Mouse (Mus musculus) CH12.LX (cell line): ENCODE data around the gene Rgl1. TPM values are rescaled to one million over a fixed set of nuclear protein-coding genes. Genes with fewer than 3 reads are reported as not detected.

Source experiments
- DNase-seq: peaks from one replicate; pipeline ENCODE4 v3.0.0-alpha.2; 2013; ENCODE audit errors: extremely low read depth
- H3K27ac ChIP-seq: 2 replicates; pipeline ENCODE4 v1.5.1; 2012; ENCODE audit warnings: low read depth, mild to moderate bottlenecking, control low read depth, moderate library complexity; ENCODE audit not compliant: insufficient read depth
- H3K27me3 ChIP-seq: replicated peaks from 2 replicates; pipeline ENCODE3; 2012; ENCODE audit warnings: inconsistent platforms
- H3K36me3 ChIP-seq, 2 experiments: replicated peaks in 1 of 2; 2 replicates each; pipeline versions ENCODE3 to v1.6.1; 2012; ENCODE audit warnings: inconsistent platforms in 1 of 2, low read length in 1 of 2, mild to moderate bottlenecking in 1 of 2, mixed read lengths in 1 of 2, moderate library complexity in 1 of 2; ENCODE audit not compliant: control insufficient read depth in 1 of 2, insufficient read depth in 1 of 2
- H3K4me1 ChIP-seq, 2 experiments: 2 replicates each; pipeline ENCODE4 v1.6.1; 2012; ENCODE audit warnings: inconsistent platforms in 1 of 2, moderate library complexity in 1 of 2; ENCODE audit not compliant: insufficient read depth in 2 of 2, control insufficient read depth in 1 of 2
- H3K4me2 ChIP-seq: 2 replicates; pipeline ENCODE4 v1.6.1; 2012; ENCODE audit warnings: low read depth, mild to moderate bottlenecking, control low read depth; ENCODE audit not compliant: poor library complexity, insufficient read depth, severe bottlenecking
- H3K4me3 ChIP-seq, 3 experiments: fragments of 150-350 bp in 1 of 3; sonication (generic) in 1 of 3; replicated peaks in 1 of 3; 2 replicates each; pipeline versions ENCODE3 to v1.5.1; 2011 to 2012; ENCODE audit warnings: low read depth in 2 of 3, low read length in 2 of 3, mild to moderate bottlenecking in 2 of 3, moderate library complexity in 2 of 3, control low read depth in 1 of 3, improper control_type of control experiment in 1 of 3, inconsistent platforms in 1 of 3, mixed read lengths in 1 of 3; ENCODE audit not compliant: poor library complexity in 1 of 3
- H3K79me2 ChIP-seq: replicated peaks from 2 replicates; pipeline ENCODE4 v1.6.1; 2012; ENCODE audit warnings: mild to moderate bottlenecking, moderate library complexity; ENCODE audit not compliant: control insufficient read depth, poor library complexity, insufficient read depth, severe bottlenecking; ENCODE audit errors: extremely low read depth
- H3K9ac ChIP-seq: 2 replicates; pipeline ENCODE4 v1.6.1; 2012; ENCODE audit warnings: low read depth, mild to moderate bottlenecking, control low read depth, moderate library complexity; ENCODE audit not compliant: insufficient read depth
- H3K9me3 ChIP-seq: replicated peaks from 2 replicates; pipeline ENCODE3; 2012; ENCODE audit warnings: low read length, inconsistent platforms, mixed read lengths
- BHLHE40 ChIP-seq: IDR thresholded peaks from 2 replicates; pipeline ENCODE4 v1.6.1; 2011; ENCODE audit warnings: mild to moderate bottlenecking, low read depth, low read length, improper control_type of control experiment
- CHD2 ChIP-seq: IDR thresholded peaks from 2 replicates; pipeline ENCODE4 v1.6.1; 2011; ENCODE audit warnings: low read length, improper control_type of control experiment
- CTCF ChIP-seq, 2 experiments: IDR thresholded peaks in 1 of 2; conservative IDR thresholded peaks in 1 of 2; 2 replicates each; pipeline ENCODE4 v1.5.1; 2011 to 2012; ENCODE audit warnings: low read depth in 2 of 2, low read length in 2 of 2, improper control_type of control experiment in 1 of 2, inconsistent platforms in 1 of 2, mild to moderate bottlenecking in 1 of 2, moderate library complexity in 1 of 2
- E2F4 ChIP-seq: IDR thresholded peaks from 2 replicates; pipeline ENCODE4 v1.6.1; 2011; ENCODE audit warnings: low read depth, low read length, improper control_type of control experiment; ENCODE audit not compliant: insufficient replicate concordance
- ELF1 ChIP-seq: IDR thresholded peaks from 2 replicates; pipeline ENCODE4 v1.6.1; 2014; ENCODE audit warnings: low read depth, mild to moderate bottlenecking, inconsistent platforms, low read length, improper control_type of control experiment
- GABPA ChIP-seq: IDR thresholded peaks from 2 replicates; pipeline ENCODE4 v1.6.1; 2012; ENCODE audit warnings: low read depth, low read length, improper control_type of control experiment, inconsistent platforms; ENCODE audit not compliant: insufficient replicate concordance
- HCFC1 ChIP-seq: IDR thresholded peaks from 2 replicates; pipeline ENCODE4 v1.6.1; 2012; ENCODE audit warnings: low read depth, mild to moderate bottlenecking, inconsistent platforms, low read length, improper control_type of control experiment
- IRF4 ChIP-seq: IDR thresholded peaks from 2 replicates; pipeline ENCODE4 v1.6.1; 2014; ENCODE audit warnings: low read depth, mild to moderate bottlenecking, inconsistent platforms, low read length, improper control_type of control experiment
- JUN ChIP-seq: IDR thresholded peaks from 2 replicates; pipeline ENCODE4 v1.6.1; 2011; ENCODE audit warnings: low read depth, mild to moderate bottlenecking, low read length, improper control_type of control experiment, moderate library complexity; ENCODE audit not compliant: insufficient read depth
- JUND ChIP-seq: conservative IDR thresholded peaks from 2 replicates; pipeline ENCODE4 v1.6.1; 2011; ENCODE audit warnings: low read depth, low read length, improper control_type of control experiment
- MAFK ChIP-seq: IDR thresholded peaks from 2 replicates; pipeline ENCODE4 v1.6.1; 2011; ENCODE audit warnings: low read length, improper control_type of control experiment; ENCODE audit not compliant: insufficient replicate concordance
- MAZ ChIP-seq: IDR thresholded peaks from 2 replicates; pipeline ENCODE4 v1.6.1; 2012; ENCODE audit warnings: low read depth, mild to moderate bottlenecking, inconsistent platforms, low read length, improper control_type of control experiment, moderate library complexity
- MXI1 ChIP-seq: IDR thresholded peaks from 2 replicates; pipeline ENCODE4 v1.6.1; 2011; ENCODE audit warnings: mild to moderate bottlenecking, low read depth, low read length, improper control_type of control experiment
- NELFE ChIP-seq: IDR thresholded peaks from 2 replicates; pipeline ENCODE4 v1.6.1; 2011; ENCODE audit warnings: low read depth, low read length, improper control_type of control experiment
- NRF1 ChIP-seq: IDR thresholded peaks from 2 replicates; pipeline ENCODE4 v1.6.1; 2014; ENCODE audit warnings: low read depth, mild to moderate bottlenecking, inconsistent platforms, low read length, improper control_type of control experiment, moderate library complexity
- POLR2AphosphoS2 ChIP-seq: IDR thresholded peaks from 2 replicates; pipeline ENCODE4 v1.6.1; 2011; ENCODE audit warnings: low read depth, low read length, improper control_type of control experiment
- RAD21 ChIP-seq: IDR thresholded peaks from 2 replicates; pipeline ENCODE4 v1.6.1; 2011; ENCODE audit warnings: low read depth, mild to moderate bottlenecking, low read length, improper control_type of control experiment, moderate library complexity
- SMC3 ChIP-seq: IDR thresholded peaks from 2 replicates; pipeline ENCODE4 v1.6.1; 2011; ENCODE audit warnings: low read depth, low read length, improper control_type of control experiment
- TBP ChIP-seq: conservative IDR thresholded peaks from 2 replicates; pipeline ENCODE4 v1.6.1; 2011; ENCODE audit warnings: low read depth, low read length, improper control_type of control experiment
- UBTF ChIP-seq: IDR thresholded peaks from 2 replicates; pipeline ENCODE4 v1.6.1; 2012; ENCODE audit warnings: low read depth, mild to moderate bottlenecking, inconsistent platforms, low read length, improper control_type of control experiment, moderate library complexity
- USF1 ChIP-seq: IDR thresholded peaks from 2 replicates; pipeline ENCODE4 v1.6.1; 2014; ENCODE audit warnings: low read depth, mild to moderate bottlenecking, inconsistent platforms, low read length, improper control_type of control experiment
- USF2 ChIP-seq: conservative IDR thresholded peaks from 2 replicates; pipeline ENCODE4 v1.6.1; 2011; ENCODE audit warnings: low read depth, low read length, improper control_type of control experiment
- ZMIZ1 ChIP-seq: IDR thresholded peaks from 2 replicates; pipeline ENCODE4 v1.6.1; 2012; ENCODE audit warnings: low read depth, mild to moderate bottlenecking, inconsistent platforms, low read length, improper control_type of control experiment
- ZNF384 ChIP-seq: IDR thresholded peaks from 2 replicates; pipeline ENCODE4 v1.6.1; 2012; ENCODE audit warnings: low read depth, low read length, improper control_type of control experiment, inconsistent platforms
- dilution Hi-C: fragments of 300-500 bp; cut with MboI; formaldehyde crosslinking; loops from 2 replicates; pipeline ENCODE4 v1.14.3; 2020; ENCODE audit warnings: low sequenced_read_pairs; ENCODE audit not compliant: extremely low pct_unique_long_range_greater_than_20kb, extremely low pct_ligation_motif_present
- in situ Hi-C: fragments of 300-500 bp; cut with MboI; formaldehyde crosslinking; loops from 3 replicates; pipeline ENCODE4 v1.14.3; 2019; ENCODE audit warnings: low sequenced_read_pairs, low pct_ligation_motif_present, low pct_unique_long_range_greater_than_20kb, mixed read lengths
- polyA plus RNA-seq: library from polyadenylated mRNA; unstranded; fragments of >175 nt; gene quantifications from 2 replicates; pipeline ENCODE4 v1.2.1, GENCODE M21; 2012; ENCODE audit warnings: low read depth; ENCODE audit not compliant: insufficient read length
- total RNA-seq, 2 experiments: library from RNA; depleted of rRNA; stranded (reverse); fragments of 300-350 nt in 1 of 2; fragments of >200 nt in 1 of 2; gene quantifications; 2 replicates each; pipeline ENCODE4 v1.2.3; 2012 to 2014

Rgl1 gene
- total and polyA plus RNA-seq, 3 experiments: 0.25 to 1.7 (median 0.74) TPM

DNA sequence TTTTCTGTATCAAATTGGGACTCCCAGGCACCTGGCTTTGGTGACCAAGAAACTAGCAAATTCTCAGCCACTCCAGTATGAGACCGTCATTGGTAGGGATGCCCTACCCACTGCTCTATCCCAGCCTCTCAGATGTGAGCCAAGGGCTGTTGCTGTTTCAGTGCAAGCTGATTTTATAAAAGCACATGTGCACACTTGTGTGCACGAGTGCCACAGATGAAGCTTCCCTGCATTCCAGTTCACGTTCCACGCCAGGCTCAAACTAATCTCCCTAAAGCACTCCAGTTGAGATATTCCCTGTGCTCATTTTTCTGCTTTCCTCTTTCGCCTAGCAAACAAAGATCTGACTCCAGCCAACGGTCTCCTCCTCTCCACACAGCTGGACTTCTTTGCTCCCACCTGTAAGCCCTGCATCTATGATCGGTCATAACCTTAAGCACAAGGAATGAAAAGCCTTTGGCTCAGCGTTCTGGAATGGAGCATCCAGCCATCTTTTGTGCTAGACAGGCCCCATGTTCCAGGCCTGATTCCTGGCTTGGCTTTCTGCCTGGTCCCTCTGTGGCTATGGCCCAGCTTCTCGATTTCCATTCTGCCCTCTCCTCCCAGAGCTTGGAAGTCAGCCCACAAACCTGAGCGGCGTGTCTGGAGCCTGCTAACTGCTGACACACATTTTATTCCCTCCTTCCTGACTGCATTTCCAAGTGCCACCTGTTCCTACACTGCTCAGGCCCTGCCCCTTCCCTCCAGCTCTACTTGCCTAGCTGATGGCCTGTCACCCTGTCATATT lies 125.8 kb downstream of the Rgl1 start:
- Histone ChIP-seq H3K4me1 (peaks cover 0 to 3% of the 10 kb centered on the region in 2 experiments; a peak in 1 of 4 replicates), H3K36me3 (no peaks in the 10 kb centered on the region), H3K27ac (no peak overlapping the region), H3K79me2 (no peaks in the 10 kb centered on the region), H3K27me3 (no peaks in the 10 kb centered on the region), H3K4me3 (no peak overlapping the region), H3K4me2 (no peak overlapping the region), H3K9ac (no peak overlapping the region), H3K9me3 (no peaks in the 10 kb centered on the region)
- dilution Hi-C loops (no loop called here), in situ Hi-C loops (no loop called here)
- no peak for DNase-seq
- TF ChIP-seq CTCF (conservative IDR thresholded peaks at IDR 0.05 in 1 of 2, IDR thresholded peaks at IDR 0.05 in 1 of 2; ENCODE audit: low read depth in 2 of 2, low read length in 2 of 2) (no peak), MAFK (no peak), NRF1 (no peak), BHLHE40 (no peak), MAZ (no peak), UBTF (no peak)

DNA sequence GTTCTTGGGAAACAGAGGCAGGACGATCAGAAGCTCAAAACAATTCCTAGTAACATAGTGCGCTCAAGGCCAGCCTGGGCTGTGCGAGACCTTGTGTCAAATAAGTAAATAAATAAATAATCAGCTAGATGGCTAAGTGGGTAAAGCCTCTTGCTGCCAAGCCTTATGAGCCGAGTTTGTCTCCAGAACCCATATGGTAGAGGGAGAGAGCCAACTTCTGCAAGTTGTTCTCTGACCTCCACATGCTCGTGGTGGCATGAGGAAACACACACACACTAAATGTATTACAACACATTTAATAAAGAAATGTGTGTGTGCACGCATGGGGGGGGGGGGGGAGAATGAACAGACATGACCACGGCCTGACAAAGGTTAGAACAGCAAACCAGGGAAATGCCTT lies 126.8 kb downstream of the Rgl1 start:
- no peak overlapping the region for H3K4me2 ChIP-seq
- H3K79me2 ChIP-seq: no peaks in the 10 kb centered on the region
- H3K9ac ChIP-seq: no peak overlapping the region
- dilution Hi-C loops (no loop called here), in situ Hi-C loops (no loop called here)
- no peak overlapping the region for H3K27ac ChIP-seq
- H3K27me3 ChIP-seq: no peaks in the 10 kb centered on the region
- no peak for DNase-seq
- H3K9me3 ChIP-seq: no peaks in the 10 kb centered on the region
- no peaks in the 10 kb centered on the region for H3K36me3 ChIP-seq
- TF ChIP-seq HCFC1: no peak
- TF ChIP-seq SMC3: no peak
- no peak for TF ChIP-seq JUN
- no peak for TF ChIP-seq ZMIZ1
- no peak for TF ChIP-seq POLR2AphosphoS2
- no peak for TF ChIP-seq ZNF384
- H3K4me3 ChIP-seq: no peak overlapping the region
- H3K4me1 ChIP-seq: peaks cover 0 to 3% of the 10 kb centered on the region in 2 experiments; a peak in 1 of 4 replicates

DNA sequence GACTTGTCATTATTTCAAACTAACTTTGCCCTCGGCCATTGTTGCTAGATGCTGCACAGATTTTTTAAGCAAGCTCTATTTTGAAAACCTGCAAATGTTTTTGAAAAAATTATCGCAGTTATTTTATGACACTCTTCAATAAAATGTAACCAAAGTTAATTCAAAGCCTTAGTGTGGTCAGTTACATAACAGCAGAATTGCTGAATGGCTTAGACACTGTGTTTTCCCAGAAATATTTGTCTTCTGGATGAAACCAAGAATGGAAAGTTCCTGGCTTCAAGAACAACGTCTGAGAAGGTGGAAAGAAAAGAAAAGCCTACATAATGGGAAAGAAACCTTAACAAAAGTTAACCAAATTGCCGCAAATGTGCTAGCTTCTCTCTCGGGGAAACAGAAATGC lies 131.5 kb downstream of the Rgl1 start:
- DNase-seq: no peak
- in situ Hi-C loops: no loop called here
- Histone ChIP-seq H3K4me1 (peaks cover 0 to 3% of the 10 kb centered on the region in 2 experiments; a peak in 1 of 4 replicates), H3K79me2 (no peaks in the 10 kb centered on the region), H3K4me3 (no peak overlapping the region), H3K9ac (no peak overlapping the region), H3K36me3 (no peaks in the 10 kb centered on the region), H3K9me3 (peaks cover 2% of the 10 kb centered on the region), H3K27me3 (no peaks in the 10 kb centered on the region), H3K4me2 (no peak overlapping the region), H3K27ac (no peak overlapping the region)
- dilution Hi-C loops: no loop called here
- TF ChIP-seq IRF4 (no peak), TBP (no peak), SMC3 (no peak), ELF1 (no peak), GABPA (no peak), CTCF (conservative IDR thresholded peaks at IDR 0.05 in 1 of 2, IDR thresholded peaks at IDR 0.05 in 1 of 2; ENCODE audit: low read depth in 2 of 2, low read length in 2 of 2) (no peak), JUND (no peak), CHD2 (no peak), E2F4 (no peak), NELFE (no peak), ZMIZ1 (no peak), ZNF384 (no peak), MXI1 (no peak), UBTF (no peak), USF1 (no peak), USF2 (no peak), RAD21 (no peak)
